Mouse (Mus musculus) MEL (cell line): ENCODE measurements at regions not wholly inside any gene's neighbourhood (a gene's known extent, or its start where the extent isn't known, plus 50 kb on each side); places are given as distances from the start of the nearest gene placed in this dataset.

Source experiments
- CTCF ChIP-seq, 3 experiments: IDR thresholded peaks in 2 of 3; conservative IDR thresholded peaks in 1 of 3; 2 replicates each; pipeline ENCODE4 v1.5.1; 2011 to 2012; ENCODE audit warnings: low read length in 3 of 3, low read depth in 2 of 3, mild to moderate bottlenecking in 2 of 3, improper control_type of control experiment in 1 of 3, inconsistent platforms in 1 of 3, mixed read lengths in 1 of 3, moderate library complexity in 1 of 3; ENCODE audit not compliant: control insufficient read depth in 1 of 3, insufficient read depth in 1 of 3, poor library complexity in 1 of 3, severe bottlenecking in 1 of 3
- MAZ ChIP-seq: IDR thresholded peaks from 2 replicates; pipeline ENCODE4 v1.6.1; 2012; ENCODE audit warnings: low read depth, mild to moderate bottlenecking, inconsistent platforms, low read length, improper control_type of control experiment
- TCF12 ChIP-seq: IDR thresholded peaks from 2 replicates; pipeline ENCODE4 v1.6.1; 2014; ENCODE audit warnings: low read depth, mild to moderate bottlenecking, inconsistent platforms, low read length, improper control_type of control experiment, moderate library complexity
- ZC3H11A ChIP-seq: IDR thresholded peaks from 2 replicates; pipeline ENCODE4 v1.6.1; 2012; ENCODE audit warnings: low read depth, mild to moderate bottlenecking, inconsistent platforms, low read length, improper control_type of control experiment

GRCm38 (mm10) chr16:92891741-92892140 is 65.8 kb upstream of the Runx1 start:
- TF ChIP-seq MAZ (no peak), CTCF (IDR thresholded peaks at IDR 0.05 in 2 of 3, conservative IDR thresholded peaks at IDR 0.05 in 1 of 3; ENCODE audit: control insufficient read depth in 1 of 3, insufficient read depth in 1 of 3, low read depth in 2 of 3, low read length in 3 of 3, poor library complexity in 1 of 3, severe bottlenecking in 1 of 3) (no peak), TCF12 (no peak), ZC3H11A (no peak)
